Mouse (Mus musculus) midbrain, embryonic 12.5 days (tissue): Measurements from ENCODE around the gene Kcnq1. TPM values are rescaled to one million over a fixed set of nuclear protein-coding genes. Genes with fewer than 3 reads are reported as not detected.

Source experiments
- ATAC-seq: fragments of 200-750 bp; cut with Nextera tagmentation; 2 replicates; pipeline ENCODE4 v1.8.0; 2017; ENCODE audit warnings: low read depth, moderate TSS enrichment, moderate library complexity; ENCODE audit not compliant: low FRiP score
- H3K27ac ChIP-seq: fragments of 300-500 bp; sonication (generic); replicated peaks from 2 replicates; pipeline ENCODE4 v1.5.1; 2016; ENCODE audit warnings: mild to moderate bottlenecking
- H3K27me3 ChIP-seq: fragments of 300-500 bp; sonication (generic); 2 replicates; pipeline ENCODE4 v1.6.1; 2016; ENCODE audit warnings: mild to moderate bottlenecking
- H3K36me3 ChIP-seq: fragments of 300-500 bp; sonication (generic); 2 replicates; pipeline ENCODE4 v1.6.1; 2016
- H3K4me1 ChIP-seq: fragments of 300-500 bp; sonication (generic); 2 replicates; pipeline ENCODE4 v1.6.1; 2016
- H3K4me2 ChIP-seq: fragments of 300-500 bp; sonication (generic); replicated peaks from 2 replicates; pipeline ENCODE4 v1.6.1; 2016; ENCODE audit warnings: mild to moderate bottlenecking, moderate library complexity
- H3K4me3 ChIP-seq: fragments of 300-500 bp; sonication (generic); 2 replicates; pipeline ENCODE4 v1.5.1; 2016; ENCODE audit warnings: mild to moderate bottlenecking
- H3K9ac ChIP-seq: fragments of 300-500 bp; sonication (generic); replicated peaks from 2 replicates; pipeline ENCODE4 v1.6.1; 2016; ENCODE audit warnings: mild to moderate bottlenecking, moderate library complexity
- H3K9me3 ChIP-seq: fragments of 300-500 bp; sonication (generic); 2 replicates; pipeline ENCODE4 v1.6.1; 2016; ENCODE audit warnings: mild to moderate bottlenecking
- WGBS: fragments of 180-500 bp; shearing (Covaris S2); methylation state at CpG from one replicate; pipeline ENCODE4 v1.1.7; 2016; 5-methylcytosine and 5-hydroxymethylcytosine counted together
- polyA plus RNA-seq: library from polyadenylated mRNA; unstranded; fragments of >200 nt; fragmentation: Nextera tagmentation; extraction: Ambion mirVana; gene quantifications from 2 replicates; pipeline ENCODE4 v1.2.1, GENCODE M21; 2016

Kcnq1 gene
- polyA plus RNA-seq, 1 experiment from 2014 or later, result 0.98 TPM

DNA sequence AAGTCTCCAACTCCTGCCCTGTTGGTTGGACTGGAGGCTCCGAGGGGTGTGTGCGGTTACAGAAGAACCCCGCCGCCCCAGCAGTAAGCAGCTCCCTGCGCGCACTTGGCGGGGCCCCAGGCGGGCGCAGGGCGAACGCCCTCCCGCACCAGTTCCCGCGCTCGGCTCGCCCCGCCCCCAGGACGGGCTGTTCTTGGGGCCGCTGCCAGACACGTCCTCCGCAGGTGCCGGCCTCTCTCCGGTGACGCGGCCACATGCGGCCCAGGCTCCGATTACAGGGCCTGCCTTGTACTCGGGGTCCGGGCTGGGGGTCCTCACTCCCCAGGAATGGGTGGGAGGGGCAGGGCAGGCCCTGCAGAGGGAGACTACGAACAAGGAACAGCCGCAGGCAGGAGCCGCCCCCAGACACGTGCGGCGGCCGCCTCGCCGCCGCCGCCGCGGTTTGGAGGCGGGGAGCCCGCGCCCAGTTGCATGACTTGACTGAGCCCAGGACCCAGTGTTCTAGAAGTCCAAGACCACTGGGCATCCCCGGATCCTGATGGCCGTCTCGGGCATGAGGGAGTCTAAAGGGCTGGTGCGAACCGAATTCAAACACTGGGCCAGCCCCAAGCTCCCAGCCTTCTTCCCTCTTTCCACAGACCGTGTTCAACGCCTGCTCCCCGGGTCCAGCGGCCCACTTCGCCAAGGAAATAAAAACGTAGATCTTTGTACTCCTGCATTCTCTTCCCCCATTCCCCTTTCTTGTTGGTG is 358.8 kb downstream of the Kcnq1 start:
- H3K4me3 ChIP-seq, result peak overlapping the region; percentile 32
- no peak overlapping the region for H3K27ac ChIP-seq
- H3K9me3 ChIP-seq, result peaks cover 14% of the 10 kb centered on the region
- ATAC-seq, result no peak; the same call in 1 of the 2 replicates
- peak overlapping the region; percentile 31; the same call in 1 of the 2 replicates for H3K9ac ChIP-seq
- peaks cover 55% of the 10 kb centered on the region for H3K27me3 ChIP-seq
- WGBS, result 21% methylated on average over 55 of the region's 56 CpGs
- H3K36me3 ChIP-seq, result no peaks in the 10 kb centered on the region
- H3K4me2 ChIP-seq, result peak overlapping the region; percentile 62
- peaks cover 38% of the 10 kb centered on the region for H3K4me1 ChIP-seq

DNA sequence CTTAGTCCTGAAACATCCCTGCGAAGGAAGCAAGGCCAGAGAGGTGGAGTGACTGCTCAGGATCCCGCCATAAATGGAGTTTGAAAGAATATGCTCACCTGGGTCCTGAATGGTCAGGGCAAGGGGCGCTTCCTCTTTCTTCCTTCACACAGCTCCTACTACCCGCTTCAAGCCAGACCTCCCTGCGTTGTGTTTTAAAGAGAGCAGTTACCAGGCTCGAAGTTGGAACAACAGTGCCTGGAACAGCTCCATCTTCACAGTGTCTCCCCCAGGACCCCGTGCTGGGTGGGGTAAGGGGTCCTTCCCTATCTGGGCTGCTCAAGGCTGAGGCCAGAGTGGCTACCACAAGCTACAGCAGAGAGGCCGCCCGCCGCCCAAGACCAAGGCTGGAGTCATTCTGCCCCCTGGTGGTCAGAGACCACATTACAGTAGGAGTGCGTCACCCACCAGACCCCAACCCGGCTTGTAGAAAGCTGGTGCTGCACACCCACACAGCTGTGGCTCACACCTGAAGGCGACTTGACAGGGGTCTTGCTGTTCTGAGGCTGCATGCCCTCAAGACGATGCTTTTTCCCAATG is 360.0 kb downstream of the Kcnq1 start:
- 0 out of 2 replicates have a peak, but pooled peaks have one; percentile 8 for ATAC-seq
- no peak overlapping the region for H3K4me2 ChIP-seq
- H3K4me1 ChIP-seq, result peaks cover 38% of the 10 kb centered on the region
- 37% methylated on average over 14 of the region's 14 CpGs for WGBS
- peaks cover 55% of the 10 kb centered on the region for H3K27me3 ChIP-seq
- no peak overlapping the region for H3K4me3 ChIP-seq
- no peaks in the 10 kb centered on the region for H3K36me3 ChIP-seq
- H3K9me3 ChIP-seq, result peaks cover 2% of the 10 kb centered on the region; the same call in 1 of the 2 replicates
- H3K27ac ChIP-seq, result no peak overlapping the region
- no peak overlapping the region for H3K9ac ChIP-seq

DNA sequence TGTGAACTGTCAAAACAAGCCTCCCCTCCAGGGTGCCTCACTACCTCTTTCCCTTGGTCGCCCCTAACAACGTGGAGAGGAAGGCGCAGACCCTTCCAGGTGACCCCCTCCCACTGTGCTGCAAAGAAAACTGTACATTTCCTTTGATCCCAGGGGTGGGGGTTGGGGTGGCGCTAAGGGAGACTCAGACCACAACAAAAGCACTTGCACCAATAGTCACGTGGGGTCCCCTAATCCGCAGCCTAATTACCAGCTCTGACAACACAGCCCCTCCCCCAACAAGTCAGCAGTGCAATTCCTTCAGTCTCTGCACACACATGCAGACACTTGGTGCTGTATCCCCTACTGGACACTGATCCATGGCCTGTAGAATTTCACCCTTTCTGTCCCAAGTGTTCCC is 361.6 kb downstream of the Kcnq1 start:
- H3K27me3 ChIP-seq, result peaks cover 45% of the 10 kb centered on the region

DNA sequence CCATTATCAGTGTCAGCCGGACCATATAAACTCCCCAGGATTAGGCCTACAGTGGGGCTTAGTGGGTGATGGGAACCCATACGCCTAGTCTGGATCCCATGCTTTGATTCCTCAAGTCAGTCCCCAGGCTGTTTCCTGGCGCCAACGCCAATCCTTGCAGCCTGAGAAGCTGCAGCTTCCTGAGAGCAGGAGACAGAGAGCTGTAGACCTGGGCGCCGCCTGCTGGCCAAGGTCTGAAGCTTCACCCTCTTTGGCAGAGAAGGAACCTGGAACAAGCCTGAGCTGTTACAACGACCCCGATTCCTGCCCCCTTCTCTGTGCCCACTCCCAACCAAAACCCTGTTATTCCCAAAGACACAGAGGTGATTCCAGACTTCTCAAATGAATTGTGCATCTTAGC is 363.8 kb downstream of the Kcnq1 start:
- ATAC-seq, result no peak
- no peak overlapping the region for H3K4me2 ChIP-seq
- H3K4me1 ChIP-seq, result peaks cover 29% of the 10 kb centered on the region
- no peaks in the 10 kb centered on the region for H3K9me3 ChIP-seq
- WGBS, result 21% methylated on average over 8 of the region's 8 CpGs
- H3K27me3 ChIP-seq, result peaks cover 33% of the 10 kb centered on the region
- H3K4me3 ChIP-seq, result no peak overlapping the region
- H3K36me3 ChIP-seq, result no peaks in the 10 kb centered on the region
- H3K27ac ChIP-seq, result no peak overlapping the region
- no peak overlapping the region for H3K9ac ChIP-seq

More for the DNA sequence above, 361.6 kb downstream of the Kcnq1 start:
- H3K4me1 ChIP-seq, result peaks cover 35% of the 10 kb centered on the region
- H3K27ac ChIP-seq, result peak overlapping the region; percentile 31; the same call in 1 of the 2 replicates
- H3K36me3 ChIP-seq, result no peaks in the 10 kb centered on the region
- ATAC-seq, result peak; percentile 54
- H3K4me2 ChIP-seq, result peak overlapping the region; percentile 22; the same call in 1 of the 2 replicates
- no peaks in the 10 kb centered on the region for H3K9me3 ChIP-seq
- WGBS, result 2% methylated on average over 6 of the region's 6 CpGs
- H3K9ac ChIP-seq, result no peak overlapping the region
- no peak overlapping the region for H3K4me3 ChIP-seq

DNA sequence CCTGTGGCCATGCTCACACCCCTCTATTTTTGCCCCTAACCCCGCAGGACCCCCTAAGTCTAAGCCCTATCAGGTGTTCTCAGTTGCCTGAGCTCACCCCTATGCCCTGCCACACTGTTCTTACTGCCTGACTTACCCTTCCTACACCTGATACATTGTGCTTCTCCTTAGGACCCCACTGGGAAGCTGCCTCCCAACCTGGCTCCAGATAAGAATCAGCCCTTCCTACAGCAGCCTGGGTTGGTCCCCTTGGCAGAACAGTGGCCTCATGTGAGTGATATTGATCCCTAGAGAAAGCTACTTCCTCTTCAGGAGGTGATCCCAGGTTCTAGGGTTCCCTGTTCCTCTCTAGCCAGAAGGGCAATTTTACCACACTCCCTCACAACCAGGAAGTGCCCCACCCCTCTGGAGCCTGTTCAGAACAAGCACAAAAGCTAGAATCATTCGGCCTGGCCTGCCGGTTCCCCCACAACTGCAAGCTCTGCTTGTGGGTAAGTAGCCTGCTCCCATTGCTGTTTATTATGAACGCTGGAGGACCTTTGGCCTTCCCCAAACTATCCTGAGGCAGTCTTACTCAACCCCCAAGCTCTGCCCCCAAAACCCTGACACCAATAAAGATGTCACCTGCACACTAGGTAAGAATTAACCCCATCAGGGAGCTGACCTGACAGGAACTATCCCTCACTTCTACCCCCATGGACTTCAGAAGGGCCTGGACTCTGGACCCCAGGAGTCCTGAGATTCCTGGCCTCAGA is 367.4 kb downstream of the Kcnq1 start, which contains the start of gene Slc22a18:
TSS of gene Slc22a18 (plus strand) at position 390 of the 755 bp plus-strand sequence.
- no peak within 1 kb of the TSS for H3K4me2 ChIP-seq
- H3K9me3 ChIP-seq, result no peaks in the 10 kb centered on the region
- H3K9ac ChIP-seq, result no peak within 1 kb of the TSS
- H3K4me3 ChIP-seq, result no peak within 1 kb of the TSS
- H3K4me1 ChIP-seq, result peaks cover 4% of the 10 kb centered on the region; the same call in 1 of the 2 replicates
- ATAC-seq, result no peak
- 59% methylated on average over 4 of the region's 4 CpGs for WGBS
- no peaks in the 10 kb centered on the region for H3K36me3 ChIP-seq
- peaks cover 20% of the 10 kb centered on the region for H3K27me3 ChIP-seq
- H3K27ac ChIP-seq, result no peak within 1 kb of the TSS

DNA sequence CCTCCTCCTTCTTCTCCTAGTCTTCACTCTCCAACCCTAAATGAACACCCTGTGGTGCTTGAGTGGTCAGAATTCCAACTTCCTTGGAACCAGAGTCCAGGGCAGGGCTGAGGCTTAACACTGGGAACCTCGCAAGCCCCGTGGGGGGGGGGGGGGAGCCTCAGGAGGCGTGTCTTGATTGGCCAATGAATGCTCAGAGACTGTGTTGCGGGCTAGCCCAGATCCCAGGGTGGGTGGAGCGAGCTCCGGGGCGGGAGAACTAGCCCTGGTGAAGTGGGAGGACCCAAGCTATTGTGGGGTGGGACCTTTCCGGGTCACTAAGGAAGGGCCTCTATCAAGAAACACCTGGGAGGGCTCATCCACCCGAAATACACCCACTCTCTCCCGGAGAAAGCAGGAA is 368.6 kb downstream of the Kcnq1 start:
- H3K9me3 ChIP-seq, result no peaks in the 10 kb centered on the region
- H3K4me3 ChIP-seq, result no peak overlapping the region
- no peak overlapping the region for H3K27ac ChIP-seq
- H3K4me2 ChIP-seq, result no peak overlapping the region
- H3K36me3 ChIP-seq, result no peaks in the 10 kb centered on the region
- WGBS, result 39% methylated on average over 10 of the region's 10 CpGs
- H3K27me3 ChIP-seq, result peaks cover 15% of the 10 kb centered on the region; the same call in 1 of the 2 replicates
- no peak overlapping the region for H3K9ac ChIP-seq
- H3K4me1 ChIP-seq, result peaks cover under 1% of the 10 kb centered on the region; the same call in 1 of the 2 replicates
- ATAC-seq, result no peak

DNA sequence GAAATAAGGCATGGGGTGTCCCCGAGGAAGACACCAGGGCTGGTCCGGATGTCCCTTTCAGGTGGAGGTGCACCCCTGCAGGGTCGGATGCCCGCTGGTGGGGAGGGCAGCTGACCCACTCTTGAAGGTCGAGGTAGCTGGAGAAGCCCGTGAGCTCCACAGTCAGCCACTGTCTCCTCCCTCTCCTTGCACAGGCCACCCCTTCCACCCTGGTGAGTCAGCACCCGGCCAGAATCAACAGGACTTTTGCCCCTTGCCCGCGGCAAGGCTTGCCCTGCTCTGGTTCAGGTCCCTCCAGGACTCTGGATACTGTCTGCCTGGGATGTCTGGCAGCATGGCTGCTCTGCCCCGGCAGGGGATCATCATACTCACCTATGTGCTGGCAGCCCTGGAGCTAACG is 369.7 kb downstream of the Kcnq1 start:
- Histone ChIP-seq H3K9ac (no peak overlapping the region), H3K4me2 (no peak overlapping the region), H3K4me1 (no peaks in the 10 kb centered on the region), H3K36me3 (no peaks in the 10 kb centered on the region), H3K27ac (no peak overlapping the region), H3K27me3 (peaks cover 18% of the 10 kb centered on the region; the same call in 1 of the 2 replicates), H3K4me3 (no peak overlapping the region), H3K9me3 (no peaks in the 10 kb centered on the region)
- WGBS, result 72% methylated on average over 11 of the region's 11 CpGs
- ATAC-seq, result no peak

Other genes with a start within 250 kb of the Kcnq1 start
- 16.2 and 28.5 TPM in 2 replicates for gene Th, start 175.2 kb upstream of the Kcnq1 start, polyA plus RNA-seq
- gene Ascl2, start 137.1 kb upstream of the Kcnq1 start, polyA plus RNA-seq, result 0.40 TPM in 1 of 2 replicates, not detected in the other
- 1.5 and 1.8 TPM in 2 replicates for gene Tspan32, start 101.3 kb upstream of the Kcnq1 start, polyA plus RNA-seq
- 214 and 228 TPM in 2 replicates for gene Cd81, start 53.6 kb upstream of the Kcnq1 start, polyA plus RNA-seq
- 95.1 and 111 TPM in 2 replicates for gene Tssc4, start 37.1 kb upstream of the Kcnq1 start, polyA plus RNA-seq
- 0.94 and 1.7 TPM in 2 replicates for gene Trpm5, start 11.7 kb upstream of the Kcnq1 start, polyA plus RNA-seq